Mouse (Mus musculus): ENCODE data around the gene Asnsd1.

DNA sequence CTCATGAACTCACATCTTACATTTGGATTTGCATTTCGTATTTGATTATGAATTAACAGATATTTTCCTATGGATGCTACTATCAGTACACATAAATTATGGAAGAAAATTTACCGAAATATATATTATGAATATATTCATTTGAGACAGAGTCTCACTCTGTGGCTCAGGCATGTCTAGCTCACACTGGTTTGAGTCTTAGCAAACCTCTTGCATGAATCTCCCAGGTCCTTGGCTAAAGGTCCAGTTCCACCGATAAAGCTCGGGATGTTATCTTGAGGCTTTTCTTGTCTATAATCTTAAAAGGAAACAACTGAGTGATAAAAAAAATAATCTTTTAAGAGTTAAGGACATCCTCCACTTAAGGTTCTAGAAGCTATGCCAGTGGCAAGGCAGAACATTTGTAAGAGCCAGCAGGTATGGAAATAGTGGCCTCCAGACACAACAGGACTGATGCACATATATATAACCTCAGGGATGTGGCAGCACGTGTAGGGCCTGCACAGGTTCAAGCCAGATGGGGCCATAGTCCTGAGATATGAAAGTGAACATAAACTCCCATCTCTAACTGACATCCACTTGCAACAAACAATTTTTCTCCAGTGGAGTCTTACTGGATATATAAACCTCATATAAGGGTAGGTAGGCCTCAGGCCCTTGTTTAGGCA, 27.6 kb downstream of the Asnsd1 start:
- TF ChIP-seq CTCF (IDR thresholded peaks at IDR 0.05; ENCODE audit: extremely low read depth, insufficient read length, insufficient replicate concordance, low read depth, low read length): no peak
- no peak for TF ChIP-seq POLR2A (IDR thresholded peaks at IDR 0.05; ENCODE audit: low read depth, low read length)
